Mouse (Mus musculus) gastrocnemius, postnatal 14 days (tissue): Measurements from ENCODE around the gene Hapln1. TPM values are rescaled to one million over a fixed set of nuclear protein-coding genes. Genes with fewer than 3 reads are reported as not detected.

Source experiments
- DNase-seq: peaks from one replicate; pipeline ENCODE4 v3.0.0; 2021; ENCODE audit warnings: mixed read lengths
- intact Hi-C: fragments of 180-260 bp; cut with DNase I; formaldehyde crosslinking; loops from one replicate; pipeline ENCODE4 v1.15.1; 2025; ENCODE audit warnings: low total_unique reads
- long read RNA-seq, 2 experiments: library from polyadenylated mRNA; stranded (forward); transcript quantifications; one replicate each; pipeline ENCODE4 v2.0.0; 2021
- total RNA-seq, 2 experiments: library from RNA; stranded (reverse); gene quantifications; 2 replicates each; pipeline ENCODE4 v1.2.3; 2021

Gene Hapln1
- under 1 TPM; 0.49 to 0.94 TPM for total RNA-seq
- long read RNA-seq, experiment 1, partial matches to known transcripts = 1 of 1 reads
- long read RNA-seq, experiment 1, other reads (novel, unspliced or antisense) = 0 of 1 reads
- long read RNA-seq, experiment 2 = 0 reads

DNA sequence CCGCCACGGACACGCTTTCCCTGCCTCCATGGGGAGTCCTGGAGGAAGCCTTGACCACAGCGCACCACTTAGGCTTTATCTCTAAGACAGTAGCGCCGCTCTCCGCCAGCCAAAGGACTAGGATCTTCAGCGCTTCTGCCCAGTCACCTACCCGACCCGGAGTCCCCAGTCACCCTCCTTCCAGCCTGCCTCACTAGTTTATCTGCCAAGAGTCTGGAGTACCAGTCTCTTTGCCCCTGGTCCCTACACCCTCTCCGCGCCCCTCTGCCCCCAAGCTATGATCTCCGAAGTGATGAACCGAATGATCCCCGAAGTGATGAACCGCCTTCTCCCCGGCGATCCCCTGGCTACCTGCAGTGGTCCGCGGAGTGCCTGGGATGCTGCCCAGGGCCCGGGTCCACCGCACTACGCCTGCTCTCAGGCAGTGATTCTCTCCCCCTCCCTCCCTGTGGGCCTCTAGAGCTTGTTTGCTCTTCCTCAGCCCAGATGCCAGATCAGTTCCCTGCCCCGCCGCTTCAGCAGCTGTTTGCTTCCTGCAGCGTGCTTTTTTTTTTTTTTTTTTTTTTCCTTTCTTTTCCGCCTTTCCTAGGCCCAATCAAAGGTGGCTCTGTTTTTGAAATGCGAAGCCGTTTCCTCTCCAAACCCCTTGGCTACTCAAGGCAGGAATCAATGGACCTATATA is at the start of gene Hapln1:
TSS of gene Hapln1 (plus strand) at position 592 of the 682 bp plus-strand sequence.
- DNase-seq = peak; percentile 23
- intact Hi-C loops = no loop called here

DNA sequence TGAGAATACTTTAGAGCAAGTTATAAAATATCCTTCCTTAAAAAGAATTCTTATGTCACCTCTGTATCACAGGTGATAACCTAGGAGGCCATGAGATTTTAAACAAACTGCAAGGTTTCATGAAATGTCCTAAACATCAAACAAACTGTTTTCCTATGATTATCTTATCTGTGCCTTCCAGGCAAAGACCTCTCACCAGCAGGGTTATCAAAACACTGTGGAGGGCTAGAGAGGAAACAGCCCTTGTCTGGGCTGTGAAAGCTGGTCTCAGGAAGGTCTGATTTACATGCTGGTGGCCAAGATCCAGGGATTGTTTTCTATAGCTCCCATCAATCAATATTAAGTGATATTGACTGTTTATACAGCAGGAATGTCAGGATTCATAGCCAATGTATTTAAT is 46.4 kb upstream of the Hapln1 start:
- DNase-seq = no peak
- intact Hi-C loops = no loop called here

DNA sequence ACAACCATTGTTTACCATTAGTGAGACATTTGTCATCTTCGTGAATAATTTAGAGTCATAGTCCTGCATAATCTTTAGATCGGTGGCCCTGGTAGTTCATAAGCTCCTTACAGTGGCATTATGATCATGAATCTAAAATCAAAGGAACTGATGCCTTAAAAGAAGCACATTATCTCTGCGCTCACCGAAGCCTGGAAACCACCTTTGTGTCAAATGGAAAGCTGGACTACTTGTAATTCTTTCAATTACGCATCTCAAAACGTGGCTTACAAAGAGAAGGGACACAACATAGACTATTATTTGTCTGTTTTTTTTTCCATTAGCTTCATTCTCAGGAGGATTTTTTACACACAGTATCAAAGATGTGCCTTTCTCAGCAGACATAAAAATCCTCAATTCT is 45.9 kb upstream of the Hapln1 start:
- intact Hi-C loops = no loop called here
- DNase-seq = no peak

DNA sequence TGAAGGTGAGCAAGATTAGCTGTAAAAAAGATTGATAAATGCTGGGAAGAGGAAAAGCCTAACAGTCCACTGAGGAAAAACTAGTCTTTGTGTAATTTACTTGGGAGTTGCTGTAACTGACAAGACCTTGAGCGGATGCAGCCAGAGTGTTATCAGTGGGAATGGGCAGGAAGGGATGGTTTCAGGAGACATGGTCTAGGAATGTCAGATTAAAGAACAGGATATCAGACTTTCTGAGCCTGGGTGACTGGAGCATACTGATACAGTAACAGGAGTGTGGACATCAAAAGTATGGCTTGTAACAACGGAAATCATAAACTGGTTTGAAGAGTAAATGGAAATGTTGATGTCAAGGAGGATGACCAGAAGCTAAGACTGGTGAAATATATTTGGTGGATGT is 43.0 kb upstream of the Hapln1 start:
- intact Hi-C loops = no loop called here
- DNase-seq = no peak

DNA sequence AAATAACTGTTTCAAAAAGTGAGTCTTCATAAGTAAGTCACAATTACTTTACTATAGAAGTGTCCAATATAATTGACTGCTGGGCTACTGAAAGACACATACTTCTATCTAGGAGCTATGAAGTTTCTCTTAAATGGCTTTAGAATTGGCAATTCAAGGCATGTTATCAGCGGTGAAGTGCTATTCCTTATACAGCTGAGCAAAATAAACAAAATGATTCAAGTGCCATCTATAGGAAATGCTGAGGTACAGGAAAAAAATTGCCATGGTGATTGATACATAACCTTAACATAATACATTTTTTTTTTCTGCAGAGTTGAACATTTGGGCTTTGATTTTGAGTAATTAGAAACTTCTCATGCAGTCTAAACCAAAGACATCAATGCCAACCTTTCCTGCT is 40.2 kb upstream of the Hapln1 start:
- intact Hi-C loops = no loop called here
- DNase-seq = no peak

DNA sequence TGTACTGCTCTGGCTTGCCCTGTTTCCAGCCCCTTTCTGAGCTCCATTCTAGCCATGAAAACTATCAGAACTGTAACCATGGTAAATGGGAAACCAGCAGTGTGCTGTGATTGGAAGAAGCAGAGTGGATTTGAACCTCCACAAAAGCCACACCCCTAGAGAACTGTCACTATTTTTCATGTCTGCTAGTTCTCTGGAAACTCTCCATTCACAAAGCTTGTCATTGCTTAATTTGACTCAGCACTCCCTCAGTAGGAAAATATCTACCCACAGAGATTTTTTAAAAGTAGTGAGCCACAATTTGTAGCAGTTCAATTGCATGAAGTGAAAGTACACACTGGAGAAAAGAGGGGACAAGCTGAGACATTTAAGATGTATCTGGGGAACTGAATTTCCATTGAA is 18.1 kb upstream of the Hapln1 start:
- no peak for DNase-seq
- intact Hi-C loops = no loop called here

DNA sequence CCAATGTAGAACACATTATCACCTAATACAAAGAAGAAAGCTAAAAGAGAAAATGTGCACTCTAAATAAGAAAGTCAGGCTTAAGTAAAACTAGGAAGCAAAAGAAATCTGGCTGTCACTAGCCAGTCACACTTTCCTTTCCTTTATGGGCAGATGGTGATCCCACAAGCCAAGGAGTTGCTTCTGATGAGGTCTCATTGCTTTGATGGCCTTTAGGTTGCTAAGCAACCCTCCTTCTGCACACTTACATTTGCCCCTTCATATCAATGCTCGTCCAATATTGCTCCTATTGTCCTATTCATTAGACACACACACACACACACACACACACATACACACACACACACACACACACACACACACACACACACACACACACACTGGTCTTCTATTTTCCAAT is 10.9 kb upstream of the Hapln1 start:
- intact Hi-C loops = no loop called here

DNA sequence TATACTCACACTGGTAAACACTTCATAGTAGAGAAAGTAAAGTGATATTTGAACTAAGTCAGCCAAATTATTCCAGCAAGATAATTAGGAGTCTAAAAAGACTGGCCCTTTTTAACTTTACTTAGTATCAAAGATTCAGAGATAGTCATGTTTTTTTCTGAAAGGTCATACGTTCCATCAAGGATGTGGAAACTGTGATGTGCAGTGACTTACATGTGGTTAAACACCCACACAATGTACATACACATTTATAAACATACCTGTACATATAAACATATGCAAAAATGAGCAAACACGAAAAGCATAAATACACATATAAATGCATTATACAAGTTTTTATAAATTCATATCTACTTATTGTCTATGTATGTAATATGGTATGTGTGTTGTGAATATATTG is 9.2 kb upstream of the Hapln1 start:
- DNase-seq = no peak
- intact Hi-C loops = no loop called here

More for the DNA sequence above, 10.9 kb upstream of the Hapln1 start:
- no peak for DNase-seq

DNA sequence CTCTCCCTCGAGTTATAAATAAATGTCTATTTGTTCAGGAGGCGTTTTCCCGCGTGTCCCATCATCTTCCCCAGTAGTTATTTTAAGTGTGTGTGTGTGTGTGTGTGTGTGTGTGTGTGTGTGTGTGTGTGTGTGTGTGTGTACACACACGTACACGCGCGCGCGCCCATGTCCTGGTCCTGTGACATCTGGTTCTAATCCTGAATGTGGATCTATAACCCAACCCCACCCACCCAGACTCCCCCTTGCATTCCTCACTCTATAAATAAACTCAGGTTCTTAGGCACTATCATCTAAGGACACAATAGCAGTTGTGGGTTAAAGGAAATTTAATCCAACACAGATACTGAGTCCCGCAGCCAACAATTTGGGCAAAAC is 280 bp downstream of the Hapln1 start:
- no peak for DNase-seq
- intact Hi-C loops = no loop called here

DNA sequence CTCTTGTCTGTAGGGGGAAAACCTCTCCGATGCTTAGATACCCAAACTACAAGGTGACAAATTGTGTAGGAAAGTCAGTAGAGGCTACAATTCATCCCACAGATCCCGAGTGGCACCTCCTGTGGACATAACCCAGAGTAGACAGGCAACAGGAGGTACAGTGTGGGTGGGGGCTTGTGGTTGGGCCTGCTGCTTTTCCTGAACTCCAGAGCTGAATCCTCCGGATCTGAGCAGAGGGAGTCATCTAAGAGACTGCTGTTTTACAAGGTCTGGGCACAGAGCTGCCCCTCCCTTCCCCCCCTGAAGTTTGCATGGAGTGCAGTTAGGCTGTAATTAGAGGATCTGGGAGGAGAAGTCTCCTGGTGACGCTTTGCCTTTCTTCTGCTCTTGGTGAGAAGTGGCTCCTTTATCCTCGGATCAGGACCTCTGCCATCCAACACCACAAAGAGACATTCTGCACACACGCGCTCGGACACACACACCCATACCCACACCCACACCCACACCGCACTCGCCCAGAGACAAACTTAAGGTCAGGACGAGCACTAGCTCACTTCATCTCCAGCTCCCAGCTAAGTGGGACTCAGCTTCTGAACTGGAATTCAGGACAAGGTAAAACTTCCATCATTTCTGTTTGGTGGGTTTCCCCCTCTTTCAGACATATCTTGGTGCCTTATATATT is 846 bp downstream of the Hapln1 start:
- no peak for DNase-seq
- intact Hi-C loops = no loop called here

DNA sequence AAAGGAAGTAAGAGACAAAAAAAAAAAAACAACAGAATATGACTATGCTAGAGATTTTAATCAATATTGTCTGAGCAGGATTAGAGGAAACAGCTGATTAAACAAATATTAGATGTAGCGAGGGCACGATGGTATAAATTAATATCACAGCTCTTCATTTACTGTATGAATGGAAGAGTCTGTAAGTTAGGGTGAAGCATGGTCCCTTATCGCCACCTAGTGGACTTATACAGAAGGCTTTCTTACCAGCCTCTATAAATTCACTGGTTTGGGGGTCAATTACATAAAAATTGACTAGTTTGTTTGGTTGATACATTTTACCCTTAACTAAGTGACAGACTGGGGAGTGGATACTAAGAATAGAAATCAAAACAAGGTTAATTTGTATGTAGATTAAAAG is 3.4 kb downstream of the Hapln1 start:
- DNase-seq = no peak
- intact Hi-C loops = no loop called here

DNA sequence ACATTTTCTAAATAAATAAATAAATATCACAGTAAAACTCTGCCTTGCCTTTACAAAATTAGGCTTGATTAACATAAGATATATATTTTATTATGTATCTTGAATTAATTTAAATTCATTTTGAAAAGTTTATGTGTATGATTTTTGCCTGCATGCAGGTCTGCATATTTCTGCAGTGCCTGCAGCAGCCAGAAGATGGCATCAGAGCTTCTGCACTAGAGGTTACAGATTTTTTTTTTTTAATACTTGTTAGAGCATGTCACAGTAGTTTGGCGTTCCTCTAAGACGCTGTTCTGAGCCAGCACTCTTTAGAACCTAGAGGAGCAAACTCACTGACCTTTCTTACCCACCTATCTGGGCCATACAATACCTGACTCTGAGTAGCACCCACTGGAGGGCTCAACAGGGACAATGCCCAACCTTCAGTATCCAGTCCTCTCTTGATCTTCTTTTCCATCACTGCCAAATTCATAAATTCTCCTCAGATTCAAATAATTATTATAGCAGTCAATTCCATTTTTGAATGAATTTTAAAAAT is 8.7 kb downstream of the Hapln1 start:
- intact Hi-C loops = no loop called here
- DNase-seq = peak; percentile 38

DNA sequence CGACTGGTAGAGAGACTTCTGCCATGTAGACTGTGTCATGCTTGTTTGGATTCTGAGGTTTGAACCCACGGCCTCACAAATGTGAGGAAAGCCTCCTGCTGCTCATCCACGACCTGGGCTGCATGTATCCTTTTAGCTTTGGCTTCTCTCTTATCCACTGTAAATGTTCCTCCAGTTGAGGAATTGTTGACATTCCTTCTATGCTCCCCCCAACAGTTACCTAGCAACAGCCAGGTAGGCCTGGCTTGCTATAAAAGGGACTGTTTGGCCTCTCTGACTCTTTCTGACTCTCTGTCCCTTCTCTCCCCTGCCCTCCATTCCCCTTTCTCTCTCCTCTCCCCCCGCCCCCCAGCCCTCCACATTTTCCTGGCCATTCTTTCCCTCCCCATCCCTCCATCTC is 9.9 kb downstream of the Hapln1 start:
- no peak for DNase-seq
- intact Hi-C loops = no loop called here

DNA sequence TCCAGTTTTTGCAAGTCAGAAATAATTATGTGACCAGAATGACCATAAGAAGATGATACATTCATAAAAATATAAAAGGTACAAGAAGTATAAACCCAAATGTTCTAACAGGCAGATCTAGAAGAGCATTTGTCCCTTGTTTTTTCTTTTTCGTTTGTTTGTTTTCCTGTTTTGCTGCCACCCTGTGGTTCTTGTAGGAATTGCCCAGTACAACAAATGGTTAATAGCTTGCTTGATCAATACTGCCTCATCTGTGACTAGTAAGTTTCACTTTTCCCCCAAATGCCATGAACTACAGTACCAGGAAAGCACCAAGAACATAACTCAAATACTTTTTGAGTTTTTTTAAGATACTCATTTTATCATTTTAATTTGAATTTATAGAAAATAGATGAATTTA is 11.9 kb downstream of the Hapln1 start:
- intact Hi-C loops = loop anchor here (5.0 kb wide), 1 partner anchor 81 kb away; no protein-coding TSS in a partner anchor
- no peak for DNase-seq

DNA sequence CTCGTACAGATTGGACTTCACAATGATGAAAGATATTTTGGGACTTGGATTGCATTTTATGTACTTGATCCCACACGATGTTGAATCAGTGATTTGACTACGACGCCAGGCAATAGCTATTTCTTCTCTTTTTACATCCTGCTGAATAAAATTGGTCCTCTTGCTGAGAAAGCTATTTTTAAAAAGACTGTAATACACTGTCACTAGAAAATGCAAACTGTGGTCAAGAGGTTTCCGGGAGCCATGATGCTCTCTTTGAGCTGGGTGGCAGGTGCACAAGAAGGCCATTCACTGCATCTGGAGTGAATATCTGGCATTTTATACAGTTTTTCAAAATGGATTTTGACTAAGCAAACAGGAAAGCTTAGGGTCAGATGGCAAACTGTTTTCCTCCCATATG is 24.9 kb downstream of the Hapln1 start:
- intact Hi-C loops = no loop called here
- no peak for DNase-seq

DNA sequence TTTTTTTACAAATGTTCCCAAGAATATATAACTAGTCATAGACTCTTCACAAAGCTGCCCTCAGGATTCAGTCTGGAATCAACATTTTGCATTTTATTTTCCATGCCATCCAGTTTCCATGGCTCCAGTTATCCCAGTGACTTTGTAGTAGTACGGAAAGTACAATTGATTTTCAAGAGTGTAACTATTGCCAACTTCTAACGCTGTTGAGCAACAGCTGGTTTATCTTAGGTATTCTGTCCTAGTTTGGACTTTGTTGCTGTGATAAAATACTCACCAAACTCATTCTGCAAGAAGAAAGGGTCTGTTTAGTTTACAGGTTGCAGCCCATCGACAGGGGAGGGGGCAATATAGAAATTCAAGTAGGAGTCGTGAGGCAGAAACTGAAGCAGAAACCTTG is 26.7 kb downstream of the Hapln1 start:
- DNase-seq = no peak
- intact Hi-C loops = no loop called here

DNA sequence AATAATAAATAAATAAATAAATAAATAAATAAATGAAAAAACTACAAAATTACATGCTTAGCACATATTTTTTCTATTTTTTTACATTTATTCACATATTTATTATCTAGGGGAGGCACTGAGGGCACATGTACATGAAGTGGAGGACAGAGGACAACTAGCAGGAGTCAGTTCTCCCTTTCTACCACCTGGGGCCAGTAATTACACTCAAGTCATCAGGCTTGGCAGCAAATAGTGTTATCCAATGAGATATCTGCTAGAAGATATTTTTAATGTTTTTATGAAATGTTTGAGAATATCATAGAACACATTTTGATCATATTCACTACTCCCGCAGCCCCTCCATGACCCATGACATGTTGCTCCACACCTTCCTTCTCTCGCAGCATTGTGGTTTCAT is 39.5 kb downstream of the Hapln1 start:
- intact Hi-C loops = no loop called here
- DNase-seq = no peak

DNA sequence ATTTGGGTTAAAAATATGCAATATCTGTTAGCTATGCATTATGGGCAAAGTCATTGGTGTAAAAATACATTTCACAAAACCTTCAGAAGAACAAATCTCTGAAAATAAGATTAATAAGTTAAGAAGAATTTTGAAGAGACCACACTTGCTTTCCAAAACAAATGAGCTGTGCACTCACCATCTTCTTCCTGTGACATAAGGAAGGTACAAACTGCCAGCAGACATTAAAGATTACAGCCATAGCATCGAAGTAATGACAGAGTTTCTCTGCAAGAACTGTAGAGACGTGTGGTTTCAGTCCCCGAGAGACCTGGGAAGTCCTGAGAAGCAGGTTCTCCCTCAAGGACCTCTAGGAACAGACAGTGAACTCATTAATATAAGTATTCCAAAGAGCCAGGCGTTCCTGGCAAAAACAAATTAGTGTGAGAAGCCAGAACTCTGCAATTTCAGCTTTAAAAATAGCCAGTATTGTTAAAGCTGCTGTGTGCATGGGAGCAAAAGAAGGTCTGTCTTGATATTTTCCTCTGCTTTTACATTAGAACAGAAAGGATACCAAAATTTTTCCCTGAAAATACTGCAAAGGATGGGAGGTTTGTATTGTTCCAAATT is 43.6 kb downstream of the Hapln1 start:
- intact Hi-C loops = no loop called here
- no peak for DNase-seq

DNA sequence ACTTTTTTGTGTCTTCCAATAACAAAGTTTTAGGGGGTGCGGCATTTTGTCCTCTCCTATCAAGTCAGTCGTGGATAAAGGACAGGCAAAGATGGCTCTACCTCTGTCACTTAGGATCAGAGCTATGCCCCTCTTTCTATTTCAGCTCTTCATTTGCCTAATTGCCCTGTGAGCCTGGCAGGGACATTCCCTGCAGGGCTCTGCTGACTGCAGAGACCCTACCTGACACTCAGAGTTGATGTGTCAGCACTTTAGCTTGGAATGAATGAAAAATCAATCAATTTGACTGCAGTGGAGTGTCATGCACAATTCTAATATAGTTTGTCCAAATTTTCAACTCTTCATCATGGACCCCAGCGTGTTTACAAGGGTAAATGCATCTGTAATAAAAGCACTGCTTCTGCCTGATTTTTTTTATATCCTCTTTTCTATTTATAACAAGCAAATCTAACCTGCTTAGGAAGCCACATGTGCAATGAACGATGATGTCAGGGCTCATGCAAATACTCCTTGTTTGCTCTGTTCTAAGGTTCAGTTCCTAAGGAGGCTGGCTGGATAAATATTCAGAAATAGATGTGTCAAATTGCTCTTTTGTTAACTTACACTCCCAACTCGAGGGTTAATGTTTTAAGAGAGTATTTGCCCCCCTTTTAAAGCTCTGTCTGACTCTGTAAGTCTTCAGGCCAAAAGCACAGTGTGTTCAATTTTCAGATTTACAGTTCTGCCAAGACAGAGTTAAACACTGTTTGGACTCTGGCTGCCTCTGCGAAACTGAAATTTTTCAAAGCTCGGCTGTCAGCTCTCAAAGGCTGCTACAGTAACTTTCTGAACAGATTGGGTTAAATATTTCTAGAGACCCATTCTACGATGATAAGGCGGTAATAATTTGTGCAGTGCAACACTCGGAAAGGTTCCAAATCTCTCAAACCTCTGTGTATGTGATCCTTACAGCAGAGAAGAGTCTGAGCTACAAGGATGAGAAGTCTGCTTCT is 44.4 kb downstream of the Hapln1 start:
- intact Hi-C loops = no loop called here
- no peak for DNase-seq
